Mouse (Mus musculus) midbrain, embryonic 16.5 days (tissue): ENCODE data around the gene Vezt. TPM values are rescaled to one million over a fixed set of nuclear protein-coding genes. Genes with fewer than 3 reads are reported as not detected.

Source experiments
- ATAC-seq: fragments of 200-750 bp; cut with Nextera tagmentation; 2 replicates; pipeline ENCODE4 v1.8.0; 2017; ENCODE audit warnings: moderate TSS enrichment
- H3K27ac ChIP-seq: fragments of 300-500 bp; sonication (generic); 2 replicates; pipeline ENCODE4 v1.5.1; 2014; ENCODE audit warnings: mild to moderate bottlenecking, low read length, mixed read lengths
- H3K27me3 ChIP-seq: fragments of 300-500 bp; sonication (generic); 2 replicates; pipeline ENCODE4 v1.6.1; 2014; ENCODE audit warnings: low read depth, low read length, mixed read lengths; ENCODE audit not compliant: control insufficient read depth, insufficient read depth
- H3K36me3 ChIP-seq: fragments of 300-500 bp; sonication (generic); 2 replicates; pipeline ENCODE4 v1.6.1; 2014; ENCODE audit warnings: mild to moderate bottlenecking, low read length, moderate library complexity, mixed read lengths; ENCODE audit not compliant: control insufficient read depth, insufficient read depth
- H3K4me1 ChIP-seq: fragments of 300-500 bp; sonication (generic); 2 replicates; pipeline ENCODE4 v1.6.1; 2014; ENCODE audit warnings: mild to moderate bottlenecking, low read length, mixed read lengths; ENCODE audit not compliant: control insufficient read depth, insufficient read depth
- H3K4me2 ChIP-seq: fragments of 300-500 bp; sonication (generic); 2 replicates; pipeline ENCODE4 v1.6.1; 2014; ENCODE audit warnings: mild to moderate bottlenecking, low read length, mixed read lengths
- H3K4me3 ChIP-seq: fragments of 300-500 bp; sonication (generic); 2 replicates; pipeline ENCODE4 v1.5.1; 2014; ENCODE audit warnings: low read depth, mild to moderate bottlenecking, low read length, moderate library complexity, mixed read lengths
- H3K9ac ChIP-seq: fragments of 300-500 bp; sonication (generic); 2 replicates; pipeline ENCODE4 v1.6.1; 2014; ENCODE audit warnings: low read depth, low read length, mixed read lengths
- H3K9me3 ChIP-seq: fragments of 300-500 bp; sonication (generic); replicated peaks from 2 replicates; pipeline ENCODE4 v1.6.1; 2014; ENCODE audit warnings: mild to moderate bottlenecking, low read length, mixed read lengths; ENCODE audit not compliant: control insufficient read depth, poor library complexity, severe bottlenecking
- WGBS: fragments of 180-500 bp; shearing (Covaris S2); extraction: QIAGEN DNeasy Blood & Tissue Kit; methylation state at CpG from one replicate; pipeline ENCODE4 v1.1.7; 2014; 5-methylcytosine and 5-hydroxymethylcytosine counted together
- polyA plus RNA-seq: library from polyadenylated mRNA; unstranded; fragments of >200 nt; fragmentation: Nextera tagmentation; extraction: Ambion mirVana; gene quantifications from 2 replicates; pipeline ENCODE4 v1.2.1, GENCODE M21; 2015

Vezt gene
- polyA plus RNA-seq, 1 experiment from 2014 or later = 59.4 TPM

DNA sequence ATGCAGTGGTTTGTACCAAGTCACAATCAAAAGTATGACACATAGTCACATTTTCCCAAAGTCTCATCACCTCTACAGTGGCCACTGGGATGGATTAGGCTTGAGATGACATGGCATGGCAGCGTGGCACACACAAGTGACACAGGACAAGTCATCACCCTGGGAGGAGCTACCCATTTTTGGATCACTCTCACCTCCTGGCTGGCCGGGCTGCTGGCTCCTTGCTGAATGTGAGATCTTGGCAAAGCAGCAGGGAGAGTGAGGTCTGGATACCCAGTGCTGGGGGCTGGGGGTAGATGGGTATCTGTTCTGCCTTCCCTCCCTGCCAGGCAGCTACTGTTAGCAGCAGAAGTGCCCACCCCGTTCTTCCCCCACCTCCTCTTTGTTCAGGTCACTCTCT, 31.3 kb upstream of the Vezt start:
- H3K27ac ChIP-seq = no peak overlapping the region
- ATAC-seq = no peak
- no peak overlapping the region for H3K4me2 ChIP-seq
- H3K4me1 ChIP-seq = peaks cover 5% of the 10 kb centered on the region
- H3K36me3 ChIP-seq = no peaks in the 10 kb centered on the region
- H3K27me3 ChIP-seq = no peaks in the 10 kb centered on the region
- H3K9me3 ChIP-seq = no peaks in the 10 kb centered on the region
- no peak overlapping the region for H3K9ac ChIP-seq
- H3K4me3 ChIP-seq = no peak overlapping the region
- WGBS = 59% methylated on average over 3 of the region's 3 CpGs

DNA sequence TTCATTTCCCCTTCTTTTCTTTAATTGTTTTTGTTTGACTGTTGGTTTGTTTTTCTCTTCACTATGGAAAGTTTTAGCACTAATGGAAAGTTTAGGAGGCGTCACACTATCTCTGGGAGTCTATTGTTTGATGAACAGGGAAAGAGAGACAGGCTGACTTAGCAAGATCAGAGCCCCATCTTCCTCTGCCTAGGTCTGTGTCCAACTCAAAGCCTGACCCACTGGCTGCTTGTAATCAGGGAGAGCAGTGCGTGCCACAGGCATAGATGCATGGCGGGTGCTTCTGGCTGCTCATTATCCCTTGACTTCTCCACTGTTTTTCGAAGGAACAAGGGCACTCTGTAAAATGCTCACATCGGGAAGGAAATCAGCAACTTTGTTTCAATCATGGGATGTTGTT, 26.7 kb upstream of the Vezt start:
- Histone ChIP-seq H3K9me3 (no peaks in the 10 kb centered on the region), H3K27ac (no peak overlapping the region), H3K27me3 (no peaks in the 10 kb centered on the region), H3K9ac (no peak overlapping the region), H3K4me2 (no peak overlapping the region), H3K4me3 (no peak overlapping the region), H3K36me3 (no peaks in the 10 kb centered on the region), H3K4me1 (peaks cover 5% of the 10 kb centered on the region)
- no peak for ATAC-seq
- WGBS = 52% methylated on average over 5 of the region's 5 CpGs

DNA sequence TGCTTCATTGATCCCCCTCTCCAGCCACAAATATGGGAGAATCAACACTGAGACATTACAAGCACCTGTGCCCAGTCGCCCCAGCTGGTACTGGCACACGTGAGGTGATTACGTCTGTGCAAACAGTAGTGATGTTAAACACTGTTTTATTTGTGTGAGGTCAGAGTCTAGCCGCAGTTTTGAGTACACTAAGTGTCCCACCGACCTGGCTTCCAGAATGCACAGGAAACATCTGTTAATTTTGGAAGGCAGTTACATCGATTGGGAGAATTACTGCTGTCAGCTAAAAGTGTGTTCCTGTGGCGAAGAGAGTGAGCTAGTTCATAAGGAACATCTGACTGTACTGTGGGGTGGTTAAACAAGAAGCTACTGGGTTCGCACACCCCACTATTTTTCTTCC, 24.6 kb upstream of the Vezt start:
- H3K4me3 ChIP-seq = no peak overlapping the region
- no peaks in the 10 kb centered on the region for H3K9me3 ChIP-seq
- peaks cover 5% of the 10 kb centered on the region for H3K4me1 ChIP-seq
- 88% methylated on average over 8 of the region's 8 CpGs for WGBS
- H3K4me2 ChIP-seq = no peak overlapping the region
- no peaks in the 10 kb centered on the region for H3K36me3 ChIP-seq
- H3K27me3 ChIP-seq = no peaks in the 10 kb centered on the region
- ATAC-seq = no peak
- no peak overlapping the region for H3K27ac ChIP-seq
- H3K9ac ChIP-seq = no peak overlapping the region

DNA sequence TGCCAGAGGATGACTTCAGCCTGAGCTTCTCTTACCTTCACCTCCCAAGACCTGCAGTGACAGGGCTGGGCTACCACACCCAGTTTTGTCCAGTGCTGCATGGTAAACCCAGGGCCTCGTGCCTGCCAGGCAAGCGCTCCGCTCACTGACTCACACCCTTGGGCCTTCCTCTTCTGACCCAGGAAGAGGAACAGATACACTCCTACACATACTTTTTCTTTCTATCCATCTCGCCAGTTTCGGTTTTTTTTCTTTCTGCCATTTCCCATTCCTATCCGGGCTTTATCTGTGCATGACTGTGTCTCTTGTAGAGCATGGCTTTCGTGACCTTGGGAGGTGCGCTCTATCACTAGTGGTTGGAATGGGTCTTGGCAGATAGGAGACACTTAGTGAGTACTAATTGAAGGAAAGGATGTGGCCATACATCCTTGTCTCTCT, 24.0 kb upstream of the Vezt start:
- H3K4me1 ChIP-seq = peaks cover 5% of the 10 kb centered on the region
- no peaks in the 10 kb centered on the region for H3K27me3 ChIP-seq
- ATAC-seq = no peak

GRCm38 (mm10) chr10:94056487-94056886, 20.9 kb upstream of the Vezt start:
- Histone ChIP-seq H3K9ac (no peak overlapping the region), H3K4me2 (no peak overlapping the region), H3K4me3 (no peak overlapping the region), H3K36me3 (no peaks in the 10 kb centered on the region), H3K27ac (no peak overlapping the region), H3K27me3 (no peaks in the 10 kb centered on the region), H3K9me3 (no peaks in the 10 kb centered on the region), H3K4me1 (no peaks in the 10 kb centered on the region)
- ATAC-seq = no peak
- WGBS = 85% methylated on average over 6 of the region's 6 CpGs

More for the DNA sequence above, 24.0 kb upstream of the Vezt start:
- Histone ChIP-seq H3K4me2 (no peak overlapping the region), H3K27ac (no peak overlapping the region), H3K9me3 (no peaks in the 10 kb centered on the region), H3K36me3 (no peaks in the 10 kb centered on the region), H3K4me3 (no peak overlapping the region), H3K9ac (no peak overlapping the region)
- 93% methylated on average over 8 of the region's 8 CpGs for WGBS

- Histone ChIP-seq H3K36me3 (no peaks in the 10 kb centered on the region), H3K9ac (no peak overlapping the region), H3K27ac (no peak overlapping the region), H3K9me3 (no peaks in the 10 kb centered on the region), H3K4me1 (no peaks in the 10 kb centered on the region), H3K27me3 (no peaks in the 10 kb centered on the region), H3K4me3 (no peak overlapping the region), H3K4me2 (no peak overlapping the region)
- WGBS = 94% methylated on average over 5 of the region's 5 CpGs
- ATAC-seq = no peak
Observed at GRCm38 (mm10) chr10:94050736-94051135, 15.1 kb upstream of the Vezt start.

DNA sequence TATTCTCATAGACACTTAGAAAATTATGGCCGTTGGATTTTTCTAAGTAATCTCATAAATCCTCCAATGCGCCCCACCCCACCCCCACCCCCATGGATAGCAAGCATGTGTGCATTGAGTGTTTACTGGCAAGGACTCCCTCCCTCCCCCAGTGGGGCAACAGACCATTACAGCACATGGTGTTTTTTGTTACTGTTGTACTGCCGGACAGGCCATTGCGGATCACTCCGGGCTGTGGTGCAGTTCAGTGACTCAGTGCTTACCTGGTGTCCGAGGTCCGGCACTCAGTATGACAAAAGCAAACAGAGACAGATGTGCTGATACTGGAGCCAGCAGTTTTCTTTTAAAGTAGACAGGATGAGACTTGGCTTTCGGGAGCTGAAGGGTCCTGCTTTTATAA, 13.5 kb upstream of the Vezt start:
- Histone ChIP-seq H3K9ac (no peak overlapping the region), H3K4me1 (no peaks in the 10 kb centered on the region), H3K9me3 (no peaks in the 10 kb centered on the region), H3K36me3 (no peaks in the 10 kb centered on the region), H3K4me3 (no peak overlapping the region), H3K27ac (no peak overlapping the region), H3K4me2 (no peak overlapping the region), H3K27me3 (no peaks in the 10 kb centered on the region)
- 82% methylated on average over 8 of the region's 8 CpGs for WGBS
- ATAC-seq = no peak

GRCm38 (mm10) chr10:94047845-94048559, 12.4 kb upstream of the Vezt start:
- WGBS = 81% methylated on average over 10 of the region's 10 CpGs
- H3K4me3 ChIP-seq = no peak overlapping the region
- no peaks in the 10 kb centered on the region for H3K36me3 ChIP-seq
- H3K27me3 ChIP-seq = no peaks in the 10 kb centered on the region; the same call in 1 of the 2 replicates
- no peak overlapping the region for H3K9ac ChIP-seq
- H3K9me3 ChIP-seq = no peaks in the 10 kb centered on the region
- no peak for ATAC-seq
- no peaks in the 10 kb centered on the region for H3K4me1 ChIP-seq
- no peak overlapping the region for H3K4me2 ChIP-seq
- H3K27ac ChIP-seq = no peak overlapping the region

GRCm38 (mm10) chr10:94047024-94047423, 11.4 kb upstream of the Vezt start:
- Histone ChIP-seq H3K4me3 (no peak overlapping the region), H3K9me3 (no peaks in the 10 kb centered on the region), H3K9ac (no peak overlapping the region), H3K4me1 (no peaks in the 10 kb centered on the region), H3K27me3 (no peaks in the 10 kb centered on the region; the same call in 1 of the 2 replicates), H3K27ac (no peak overlapping the region), H3K4me2 (no peak overlapping the region), H3K36me3 (no peaks in the 10 kb centered on the region)
- ATAC-seq = no peak
- WGBS = 74% methylated on average over 1 of the region's 1 CpGs
